Mouse (Mus musculus) embryo, embryonic 11 days (tissue): Measurements from ENCODE around the gene Carm1.
A peak's percentile ranks its signal among the peaks of the same experiment; 100 is the strongest.
"Not testable (repeated sequence)": the region's sequence is repeated elsewhere in the genome, so short reads cannot be mapped to it uniquely, and the experiment has no call there.

Source experiments
- DNase-seq: peaks from one replicate; pipeline ENCODE4 v3.0.0-alpha.2; 2015

The Carm1 gene

DNA sequence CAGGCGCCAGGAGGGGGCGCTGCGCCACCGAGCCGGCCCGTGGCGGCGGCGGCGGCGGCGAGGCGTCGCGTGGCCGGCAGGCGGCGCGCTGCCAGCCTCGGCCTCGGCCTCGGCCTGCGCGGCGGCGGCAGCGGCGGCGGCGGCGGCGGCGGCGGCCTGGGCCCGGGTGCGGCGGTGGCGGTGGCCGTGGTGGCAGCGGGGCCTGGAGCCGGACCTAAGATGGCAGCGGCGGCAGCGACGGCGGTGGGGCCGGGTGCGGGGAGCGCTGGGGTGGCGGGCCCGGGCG is at the start of gene Carm1:
TSS of gene Carm1 (plus strand) at position 106 of the 286 bp plus-strand sequence.
- DNase-seq: no peak

DNA sequence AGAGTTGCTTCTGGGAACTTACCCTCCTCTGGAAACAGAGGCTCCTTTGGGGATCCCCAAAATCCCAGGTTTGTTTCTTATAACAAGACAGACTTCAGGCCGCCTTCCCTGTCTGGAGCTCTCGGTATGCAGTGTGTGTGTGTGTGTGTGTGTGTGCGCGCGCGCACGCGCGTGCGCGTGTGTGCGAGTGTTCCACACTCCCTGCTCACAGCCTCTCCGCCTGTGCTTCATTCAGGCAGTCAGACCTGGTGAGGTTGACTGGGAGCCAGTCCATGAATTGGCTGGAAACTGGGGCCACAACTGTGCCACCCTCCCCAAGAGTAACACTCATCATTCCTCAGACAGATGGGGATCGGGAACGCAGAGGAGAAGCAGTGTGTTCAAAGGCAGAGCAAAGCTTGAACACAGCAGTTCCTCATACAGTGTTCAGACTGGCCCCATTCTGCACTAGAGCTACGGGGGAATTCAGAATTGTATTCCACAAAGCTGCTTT is 49.6 kb upstream of the Carm1 start:
- DNase-seq: no peak

DNA sequence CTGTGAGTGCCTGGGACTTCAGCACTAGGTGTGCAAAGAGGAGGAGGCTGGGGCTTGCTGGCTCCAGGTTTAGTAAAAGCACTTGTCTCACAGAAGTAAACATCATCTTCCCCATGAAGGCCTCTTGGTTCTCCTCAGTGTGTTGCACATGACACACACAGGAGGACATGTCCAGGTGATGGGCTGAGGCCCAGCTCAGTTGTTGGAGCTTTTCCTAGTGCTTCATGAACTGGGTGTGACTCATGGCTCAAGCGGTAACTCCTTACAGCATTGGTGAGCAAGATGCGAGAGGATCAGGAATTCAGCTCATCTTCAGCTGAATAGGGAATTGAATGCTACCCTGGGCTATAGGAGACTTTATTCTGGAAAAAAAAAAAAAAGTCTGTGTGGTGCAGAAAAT is 49.0 kb upstream of the Carm1 start:
- DNase-seq: no peak

DNA sequence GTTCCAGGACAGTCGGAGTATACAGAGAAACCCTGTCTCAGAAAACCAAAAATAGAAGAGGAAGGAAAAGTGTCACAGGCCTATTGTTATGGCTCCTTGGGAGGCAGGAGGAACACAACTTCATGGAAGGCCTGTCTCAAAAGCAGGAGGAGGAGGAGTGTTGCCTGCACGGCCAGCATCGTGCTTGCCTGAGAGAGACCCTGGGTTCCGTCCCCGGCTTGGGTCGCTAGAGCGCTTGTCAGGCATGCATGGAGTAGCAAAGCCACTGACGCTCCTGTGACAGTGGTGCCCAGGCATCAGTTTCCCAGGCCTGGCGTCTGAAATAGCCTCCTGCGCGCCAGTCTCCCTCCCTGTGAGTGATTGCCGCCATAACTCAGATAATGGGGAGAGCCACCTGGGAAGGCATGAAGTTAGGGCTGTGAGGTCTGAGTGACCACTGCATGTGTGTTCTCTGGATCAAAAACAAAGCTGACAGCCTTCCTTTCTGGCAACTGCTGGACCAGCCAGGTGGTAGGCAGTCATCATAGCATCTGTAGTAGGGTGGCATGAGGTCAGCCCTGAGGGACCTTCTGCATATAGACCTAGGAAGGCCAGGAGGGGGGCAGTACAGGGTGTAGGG is 48.3 kb upstream of the Carm1 start:
- no peak for DNase-seq

DNA sequence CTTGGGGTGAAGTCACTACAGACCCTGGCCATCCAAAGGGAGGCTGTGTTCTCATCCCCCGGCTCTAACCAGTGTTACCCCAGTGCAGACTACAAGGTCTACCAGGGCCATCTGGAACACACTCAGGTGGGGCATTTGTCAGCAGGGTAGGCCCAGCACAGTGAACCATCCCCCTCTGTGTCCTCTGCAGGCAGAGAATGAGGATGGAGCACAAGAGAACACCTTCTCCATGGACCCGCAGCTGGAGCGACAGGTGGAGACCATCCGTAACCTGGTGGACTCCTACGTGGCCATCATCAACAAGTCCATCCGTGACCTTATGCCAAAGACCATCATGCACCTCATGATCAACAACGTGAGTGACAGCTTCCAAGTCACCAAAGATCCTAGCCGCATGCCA is 43.3 kb upstream of the Carm1 start:
- DNase-seq: no peak

DNA sequence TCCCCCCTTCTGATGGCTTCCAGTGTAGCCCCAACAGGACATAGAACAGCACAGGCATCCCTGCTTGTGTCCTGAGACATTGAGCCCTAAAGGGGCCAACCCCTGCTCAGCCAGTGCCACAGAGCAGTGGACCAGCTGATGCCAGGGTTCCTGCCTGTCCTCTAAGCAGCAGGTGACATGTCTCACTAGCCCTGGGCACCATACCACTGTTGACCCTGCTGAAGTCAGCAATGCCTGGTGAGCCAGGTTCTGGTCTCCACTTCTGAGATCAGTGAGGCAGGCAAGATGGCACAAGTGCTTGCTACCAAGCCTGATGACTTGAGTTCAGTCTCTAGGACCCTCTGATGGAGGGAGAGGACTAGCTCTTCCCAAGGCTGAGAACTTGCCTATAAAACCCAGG is 40.9 kb upstream of the Carm1 start:
- no peak for DNase-seq

DNA sequence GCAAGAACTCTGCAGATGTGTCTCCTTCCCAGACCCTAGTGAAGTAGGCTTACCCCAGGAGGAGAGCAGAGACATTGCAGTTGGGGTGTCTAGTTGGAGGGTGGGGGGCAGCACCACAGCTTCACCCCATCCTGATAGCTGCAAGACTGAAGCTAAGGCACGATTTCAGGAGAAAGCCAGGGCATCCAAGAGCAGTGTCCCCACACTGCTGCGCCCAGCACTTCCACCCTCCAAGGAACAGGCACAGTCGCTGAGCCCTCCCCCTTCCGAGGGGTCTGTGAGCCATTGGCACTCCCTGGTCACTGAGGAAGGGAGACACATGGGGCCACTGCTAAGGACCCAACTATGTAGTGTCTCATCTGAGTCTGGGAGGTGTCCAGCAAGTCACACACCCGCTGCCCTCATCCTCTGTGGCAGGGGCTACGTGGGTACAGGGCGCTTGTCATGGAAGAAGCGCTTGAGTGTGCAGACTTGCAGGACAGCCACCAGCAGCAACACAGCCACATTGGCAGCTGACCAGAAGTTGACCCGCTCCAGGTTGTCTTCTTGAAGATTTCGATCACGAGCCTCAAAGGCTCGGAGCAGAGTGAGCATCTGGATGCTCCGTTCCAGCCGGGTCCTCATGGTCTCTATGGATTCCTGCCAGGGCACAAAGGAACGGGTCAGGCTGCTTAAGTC is 38.8 kb upstream of the Carm1 start:
- no peak for DNase-seq

DNA sequence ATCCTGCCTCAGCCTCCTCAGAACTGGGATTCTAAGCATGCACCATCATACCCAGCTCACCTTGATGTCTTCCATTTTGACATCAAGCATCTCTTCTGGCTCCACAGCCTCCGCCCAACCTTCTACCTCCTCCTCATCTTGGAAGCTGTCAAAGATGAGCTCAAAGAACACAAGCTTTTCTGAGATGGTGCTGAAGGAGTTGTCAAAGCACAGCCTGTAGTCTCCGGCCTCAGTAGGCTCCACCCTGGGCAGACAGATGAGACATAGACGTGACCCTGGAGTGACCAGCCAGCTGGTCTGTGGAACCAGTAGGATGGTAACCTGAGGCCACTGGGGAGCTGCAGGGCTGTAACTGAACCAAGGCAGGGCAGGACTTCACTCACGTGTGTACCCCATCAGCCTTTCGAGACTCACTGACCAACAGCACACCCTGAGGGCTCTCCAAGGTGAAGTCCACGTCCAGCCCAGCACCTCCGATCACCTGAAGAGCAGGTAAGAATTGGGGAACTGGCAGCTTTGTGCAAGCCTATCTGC is 37.8 kb upstream of the Carm1 start:
- no peak for DNase-seq

DNA sequence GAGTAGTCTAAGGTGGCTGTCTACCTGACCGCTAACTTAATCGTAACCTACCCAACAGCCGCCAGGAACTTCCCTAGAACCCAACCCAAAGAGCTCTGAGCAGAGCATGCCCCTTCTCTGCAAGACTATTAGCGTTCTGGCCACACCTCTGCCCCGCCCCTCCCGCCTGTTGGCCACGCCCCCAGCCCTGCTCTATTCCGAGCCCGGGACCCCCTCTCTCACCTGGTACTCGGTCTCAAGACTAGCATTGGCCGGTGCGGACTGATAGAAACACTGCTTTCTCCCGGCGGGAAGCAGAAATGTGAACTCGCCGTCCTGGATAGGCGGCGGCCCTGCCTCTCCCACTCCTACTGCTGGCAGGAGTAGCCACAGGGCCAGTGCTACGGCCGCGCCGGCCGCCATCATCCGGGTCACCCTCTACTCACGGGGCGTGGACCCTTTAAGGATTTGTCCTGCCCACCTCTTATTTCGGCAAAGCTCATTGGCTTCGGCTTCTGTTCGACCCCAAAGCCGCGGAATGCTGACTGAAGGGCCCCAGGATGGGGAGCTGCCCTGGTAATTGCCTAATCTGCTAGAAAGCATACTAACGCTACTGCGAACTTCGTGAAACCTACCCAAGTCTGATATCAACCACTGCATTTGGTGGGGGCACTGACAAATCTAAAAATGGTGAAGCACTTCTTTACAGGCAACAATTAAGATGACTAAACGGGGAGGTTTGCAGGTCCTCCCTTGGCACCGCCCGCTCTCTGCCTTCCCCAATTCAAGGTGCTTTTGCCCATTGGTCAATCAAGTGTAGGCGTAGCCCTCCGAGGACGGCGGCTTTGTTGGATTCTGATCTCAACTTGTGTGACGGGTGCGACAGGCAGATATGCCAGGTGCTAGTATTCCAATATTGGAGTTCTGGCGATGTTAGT is 36.7 kb upstream of the Carm1 start, which contains the start of gene Tmed1:
TSS of gene Tmed1 (minus strand) at position 481 of the 917 bp plus-strand sequence.
- peak; percentile 97 for DNase-seq

DNA sequence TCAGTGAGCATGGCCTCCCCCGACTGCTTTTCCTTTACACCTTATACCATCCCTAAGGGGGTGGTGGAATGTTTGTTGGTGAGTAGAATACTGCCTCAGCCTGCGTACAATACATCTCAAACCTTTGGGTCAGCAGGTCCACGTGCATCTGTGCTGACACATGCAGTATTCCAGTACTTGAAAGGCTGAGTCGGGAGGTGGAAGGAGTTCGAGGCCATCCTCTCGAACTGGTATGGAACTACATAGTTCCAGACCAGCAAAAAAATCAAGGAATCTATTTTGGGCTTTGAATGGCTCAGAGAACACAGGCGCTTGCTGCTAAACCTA is 36.0 kb upstream of the Carm1 start:
- DNase-seq: no peak

DNA sequence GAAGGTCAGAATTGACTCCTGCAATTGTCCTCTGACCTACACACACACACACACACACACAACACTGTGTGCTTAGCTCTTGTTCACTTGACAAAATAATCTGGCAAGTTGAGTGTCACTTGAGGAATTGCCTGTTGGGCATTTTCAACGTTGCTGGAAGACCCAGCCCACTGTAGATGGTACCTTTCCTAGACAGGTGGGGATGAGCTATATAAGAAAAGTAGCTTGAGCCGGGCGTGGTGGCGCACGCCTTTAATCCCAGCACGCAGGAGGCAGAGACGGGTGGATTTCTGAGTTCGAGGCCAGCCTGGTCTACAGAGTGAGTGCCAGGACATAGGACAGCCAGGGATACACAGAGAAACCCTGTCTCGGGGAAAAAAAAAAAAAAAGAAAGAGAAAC is 35.6 kb upstream of the Carm1 start:
- DNase-seq: no peak

DNA sequence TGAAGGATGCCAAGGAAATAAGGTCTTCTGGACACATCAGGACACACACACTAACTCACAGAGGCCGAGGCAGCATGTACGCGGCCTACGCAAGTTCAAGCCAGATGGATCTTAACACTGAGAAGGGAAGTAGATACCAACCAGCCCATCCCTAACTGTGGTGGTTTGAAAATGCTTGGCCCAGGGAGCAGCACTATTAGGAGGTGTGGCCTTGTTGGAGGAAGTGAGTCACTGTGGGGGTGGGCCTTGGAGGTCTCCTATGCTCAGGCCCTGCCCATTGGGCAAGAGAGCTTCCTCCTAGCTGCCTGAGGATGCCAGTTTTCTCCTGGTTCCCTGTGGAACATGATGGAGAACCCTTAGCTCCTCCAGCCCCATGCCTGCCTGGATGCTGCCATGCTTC is 33.2 kb upstream of the Carm1 start:
- DNase-seq: no peak

DNA sequence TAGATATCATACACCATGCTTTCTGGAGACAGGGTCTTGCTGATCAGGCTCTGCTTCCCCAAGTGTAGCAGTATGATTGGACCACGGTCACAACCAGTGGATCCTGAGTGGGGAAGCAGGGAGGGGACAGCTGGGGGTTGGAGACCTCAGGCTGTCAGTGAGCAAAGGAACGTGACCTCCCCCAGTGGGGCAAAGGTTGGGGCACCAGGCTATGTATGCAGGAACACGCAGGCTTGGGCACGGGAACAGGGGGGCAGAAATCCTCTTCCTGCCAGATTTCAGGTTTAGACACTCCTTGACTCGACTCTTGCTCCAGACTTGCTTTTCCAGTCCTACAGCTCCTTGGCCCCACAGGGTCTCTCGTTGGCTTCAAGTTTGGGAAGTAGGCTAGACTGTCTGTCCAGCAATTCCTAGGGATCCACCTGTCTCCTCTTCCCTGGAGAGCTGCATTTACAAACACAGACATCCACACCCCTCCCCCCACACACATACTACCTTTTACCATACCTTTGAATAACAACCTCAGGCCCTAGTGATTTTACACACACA is 28.7 kb upstream of the Carm1 start:
- DNase-seq: no peak

DNA sequence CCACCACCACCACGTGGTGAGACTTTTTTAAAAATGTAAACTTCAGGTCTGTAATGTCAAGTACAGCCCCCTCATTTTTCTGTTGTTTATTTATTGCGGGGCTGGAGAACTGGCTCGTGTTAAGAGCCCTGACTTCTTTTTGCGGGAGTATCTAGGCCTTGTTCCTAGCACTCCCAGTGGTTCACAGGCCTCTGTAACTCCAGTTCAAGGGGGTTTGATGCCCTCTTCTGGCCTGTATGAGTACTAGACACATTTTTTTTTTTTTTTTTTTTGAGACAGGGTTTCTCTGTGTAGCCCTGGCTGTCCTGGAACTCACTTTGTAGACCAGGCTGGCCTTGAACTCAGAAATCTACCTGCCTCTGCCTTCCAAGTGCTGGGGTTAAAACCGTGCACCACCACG is 28.0 kb upstream of the Carm1 start:
- DNase-seq: not testable (repeated sequence)

DNA sequence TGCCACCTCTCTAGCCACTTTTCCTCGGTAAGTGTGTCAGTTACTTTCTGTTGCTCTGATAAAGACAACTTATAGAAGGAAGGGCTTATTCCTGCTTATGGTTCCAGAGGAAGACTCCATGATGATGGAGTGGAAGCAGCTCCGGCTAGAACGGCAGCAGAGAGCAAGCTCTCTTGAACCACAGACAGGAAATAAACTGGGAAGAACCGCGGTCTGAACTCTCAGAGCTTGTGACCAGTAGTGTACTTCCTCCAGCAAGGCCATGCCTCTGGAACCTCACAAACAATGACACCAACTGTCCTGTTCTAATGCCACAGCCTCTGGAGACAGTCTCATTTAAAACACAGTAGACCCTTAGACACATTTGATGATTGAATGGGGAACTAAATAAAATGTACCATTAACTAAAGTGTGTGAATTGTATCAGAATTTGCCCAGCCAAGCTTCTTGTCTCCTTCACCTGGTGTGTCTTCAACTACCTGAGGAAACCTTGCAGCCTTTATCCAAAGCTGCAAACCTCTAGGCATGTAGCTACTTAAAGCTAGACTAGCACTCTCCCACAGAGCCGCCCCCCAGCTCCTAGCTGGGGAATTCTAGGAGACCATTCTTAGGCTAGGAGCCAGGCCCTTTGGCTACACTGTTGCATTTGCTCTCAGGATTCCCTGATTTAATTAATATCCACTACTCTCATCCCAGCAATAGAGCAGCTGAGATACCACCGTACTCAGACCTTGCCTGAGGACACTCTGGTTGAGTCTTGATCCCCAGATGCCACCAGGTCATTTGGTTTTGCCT is 21.4 kb upstream of the Carm1 start:
- DNase-seq: no peak

DNA sequence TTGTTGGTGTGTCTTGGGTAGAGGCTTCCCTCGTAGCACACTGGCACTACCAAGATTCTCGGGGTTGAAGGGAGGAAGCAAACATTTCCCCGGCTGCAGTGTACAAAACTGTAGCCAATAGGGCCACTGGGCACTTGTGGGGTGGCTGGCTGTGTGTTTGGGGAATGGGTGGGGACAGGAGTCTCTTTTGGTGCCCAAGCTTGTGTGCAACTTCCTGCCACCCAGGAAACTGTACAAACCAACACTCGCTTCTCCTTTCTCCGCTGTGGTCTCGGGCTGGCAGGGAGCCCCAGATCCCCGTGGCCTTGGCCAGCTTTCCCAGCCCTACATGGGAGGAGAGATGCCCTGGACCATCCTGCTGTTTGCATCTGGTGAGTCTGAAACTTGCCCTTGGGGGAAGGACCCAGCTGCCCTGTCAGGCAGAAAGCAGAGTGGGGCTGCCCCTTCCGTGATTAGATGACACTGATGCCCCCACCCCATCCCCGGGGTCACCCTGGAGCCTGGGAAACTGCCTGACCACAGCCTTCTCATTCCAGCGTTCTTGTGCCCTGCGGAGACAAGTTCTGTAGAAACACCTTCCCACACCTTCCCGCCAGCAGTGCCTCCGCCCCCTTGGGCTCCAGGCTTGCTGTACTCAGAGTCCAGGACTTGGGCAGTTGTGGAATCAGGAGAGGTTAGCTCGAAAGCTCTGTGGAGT is 20.6 kb upstream of the Carm1 start, which contains the start of gene AB124611:
TSS of gene AB124611 (plus strand) at position 240 of the 697 bp plus-strand sequence.
- no peak for DNase-seq

DNA sequence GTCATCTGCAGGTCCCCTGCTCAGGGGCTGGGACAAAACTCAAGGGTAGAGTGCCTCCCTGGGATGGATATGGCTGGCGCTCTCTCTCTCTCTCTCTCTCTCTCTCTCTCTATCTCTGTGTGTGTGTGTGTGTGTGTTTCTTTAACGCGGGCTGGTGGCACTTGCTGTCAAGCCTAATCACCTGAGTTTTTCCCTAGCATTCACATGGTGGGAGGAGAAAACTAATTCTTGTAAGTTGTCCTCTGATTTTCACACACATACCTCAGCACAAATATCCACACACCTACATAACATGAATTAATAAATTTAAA is 20.1 kb upstream of the Carm1 start:
- DNase-seq: no peak

DNA sequence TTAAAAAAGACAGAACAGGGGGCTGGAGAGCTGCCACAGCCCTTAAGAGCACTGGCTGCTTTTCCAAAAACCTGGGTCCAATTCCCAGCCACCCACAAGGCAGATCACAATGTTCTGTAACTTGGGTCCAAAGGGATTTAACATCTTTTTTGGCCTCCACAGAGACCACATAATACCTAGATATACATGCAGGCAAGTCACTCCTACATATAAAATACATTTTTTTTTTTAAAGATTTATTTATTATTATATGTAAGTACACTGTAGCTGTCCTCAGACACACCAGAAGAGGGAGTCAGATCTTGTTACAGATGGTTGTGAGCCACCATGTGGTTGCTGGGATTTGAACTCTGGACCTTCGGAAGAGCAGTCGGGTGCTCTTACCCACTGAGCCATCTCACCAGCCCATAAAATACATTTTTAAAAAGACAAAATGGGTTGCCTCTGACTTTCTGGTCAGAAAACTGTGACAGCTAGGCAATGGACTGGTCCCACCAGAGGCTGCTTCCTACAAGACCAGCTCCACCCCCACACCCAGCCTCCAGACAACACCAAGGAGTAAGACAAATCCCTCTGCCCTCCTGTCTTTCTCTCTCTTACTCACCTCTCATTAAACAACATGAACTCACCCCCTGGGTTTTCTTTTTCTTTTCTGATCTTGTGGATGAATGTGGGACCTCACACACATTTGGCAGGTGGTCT is 19.4 kb upstream of the Carm1 start:
- no peak for DNase-seq

DNA sequence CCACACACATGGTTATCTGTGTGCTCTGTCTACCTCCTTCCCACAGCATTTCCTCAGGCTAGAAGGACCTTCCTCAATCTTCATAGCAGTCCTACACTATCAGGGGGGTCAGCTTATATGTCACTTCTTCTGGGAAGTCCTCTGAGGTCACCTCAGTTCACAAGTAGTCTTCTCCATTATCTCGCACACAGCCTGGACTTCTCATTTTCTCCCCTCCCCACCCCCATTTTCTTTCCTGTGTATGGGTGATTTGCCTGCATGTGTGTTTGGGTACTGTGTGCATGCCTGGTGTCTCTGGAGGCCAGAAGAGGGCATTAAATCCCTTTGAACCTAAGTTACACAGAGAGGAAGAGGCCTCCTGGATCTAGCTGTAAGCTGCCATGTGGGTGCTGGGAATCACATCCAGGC is 18.8 kb upstream of the Carm1 start:
- no peak for DNase-seq

DNA sequence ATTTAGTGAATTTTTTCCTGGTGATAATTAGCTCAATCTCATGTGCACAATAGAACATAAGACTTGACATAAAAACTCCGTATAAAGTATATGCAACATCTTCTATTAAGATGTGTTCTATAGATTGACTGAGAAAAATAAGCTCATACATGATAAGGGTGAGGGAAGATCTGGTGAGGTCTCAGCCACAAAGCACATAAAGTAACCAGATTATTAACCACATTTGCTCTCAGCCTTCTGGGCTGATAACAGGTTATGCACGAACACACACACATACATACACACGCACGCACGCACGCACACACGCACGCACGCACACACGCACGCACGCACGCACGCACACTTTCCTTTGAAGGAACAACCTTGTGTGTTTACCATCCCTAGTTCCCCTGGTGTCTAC is 10.2 kb upstream of the Carm1 start:
- no peak for DNase-seq

DNA sequence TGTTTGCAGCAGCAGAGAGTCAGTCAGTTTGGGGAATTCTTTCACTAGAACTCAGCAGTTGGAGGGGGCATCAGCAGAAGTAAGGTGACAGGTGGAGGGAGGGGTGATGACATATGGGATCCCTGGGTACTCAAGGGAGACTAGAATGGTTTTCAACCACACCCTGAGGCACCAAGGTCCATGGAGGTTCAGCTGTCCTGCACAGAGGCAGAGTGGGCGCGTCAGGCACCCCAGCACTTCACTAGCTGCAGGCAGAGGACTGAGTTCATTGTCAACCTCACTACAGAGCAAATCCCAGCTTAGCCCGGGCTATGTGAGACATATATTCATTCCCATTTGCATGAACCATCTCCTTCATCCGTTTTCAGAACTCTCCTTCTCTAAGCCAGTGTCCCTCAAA is 9.7 kb upstream of the Carm1 start:
- no peak for DNase-seq
